Mouse (Mus musculus): ENCODE results near the gene Bpifc. TPM values are rescaled to one million over a fixed set of nuclear protein-coding genes. Genes with fewer than 3 reads are reported as not detected.

The Bpifc gene
- polyA plus RNA-seq, 1 experiment: not detected

DNA sequence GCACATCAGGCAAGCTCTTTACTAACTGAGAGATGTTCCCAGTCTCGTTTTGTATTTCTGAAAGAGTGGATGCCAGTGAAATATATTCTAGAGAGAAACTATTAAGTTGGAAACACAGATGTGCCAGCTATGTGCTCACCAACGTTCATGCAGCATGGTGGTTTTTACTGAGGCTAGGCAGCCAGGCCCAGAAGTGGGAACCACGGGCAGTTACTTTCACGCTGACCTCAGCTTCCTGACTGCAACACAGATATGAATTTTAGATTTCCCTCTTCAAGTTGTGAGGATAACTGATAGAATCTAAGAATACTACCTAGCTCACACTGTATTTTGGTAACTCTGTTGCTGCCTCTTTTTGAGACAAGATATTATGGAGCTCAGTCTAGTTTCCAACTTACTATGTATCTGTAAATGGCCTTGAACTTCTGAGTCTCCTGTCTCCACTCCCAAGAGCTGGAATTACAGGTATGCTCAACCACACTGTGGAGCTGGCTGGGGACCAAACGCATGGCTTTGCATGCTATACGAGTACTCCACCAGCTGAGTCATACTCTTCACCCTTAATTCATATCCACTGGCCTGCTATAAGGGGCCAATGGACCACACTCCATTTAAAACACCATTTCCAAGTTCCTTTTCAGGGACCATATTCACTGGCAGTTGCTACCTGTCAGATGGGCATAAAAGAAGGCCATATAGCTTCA lies 22.1 kb downstream of the Bpifc start:
- H3K27ac ChIP-seq (replicated peaks; ENCODE audit: low read depth, low read length): no peak overlapping the region
- H3K4me1 ChIP-seq (ENCODE audit: control insufficient read depth, insufficient read depth, insufficient read length, low read length): no peaks in the 10 kb centered on the region
- H3K4me3 ChIP-seq (ENCODE audit: insufficient read depth, low read depth, low read length): no peak overlapping the region

DNA sequence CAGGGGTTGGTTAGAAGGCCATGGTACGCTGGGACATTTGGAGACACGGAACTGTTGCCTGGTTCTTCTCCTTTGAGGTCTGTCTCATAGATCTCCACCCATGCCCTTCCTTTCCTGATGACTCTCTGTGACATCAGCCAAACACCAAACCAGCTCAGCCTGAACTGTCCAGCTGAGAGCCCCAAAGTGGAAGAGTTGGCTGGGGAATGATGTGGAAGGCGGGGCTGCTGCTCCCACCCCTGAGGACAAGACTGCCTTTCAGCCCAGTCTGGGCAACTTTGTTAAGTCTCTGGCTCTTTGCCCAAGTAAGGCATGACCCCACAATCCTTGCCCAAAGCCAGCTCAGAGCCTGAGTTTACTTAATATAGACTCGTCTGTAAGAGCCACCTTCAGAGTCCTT lies 38.8 kb downstream of the Bpifc start:
- H3K4me1 ChIP-seq (ENCODE audit: control insufficient read depth, insufficient read depth, insufficient read length, low read length): no peaks in the 10 kb centered on the region
- H3K27ac ChIP-seq (replicated peaks; ENCODE audit: low read depth, low read length): no peak overlapping the region
- H3K4me3 ChIP-seq (ENCODE audit: insufficient read depth, low read depth, low read length): no peak overlapping the region

- no peaks in the 10 kb centered on the region for H3K4me1 ChIP-seq (ENCODE audit: control insufficient read depth, insufficient read depth, insufficient read length, low read length)
- no peak overlapping the region for H3K27ac ChIP-seq (replicated peaks; ENCODE audit: low read depth, low read length)
- H3K4me3 ChIP-seq (ENCODE audit: insufficient read depth, low read depth, low read length): no peak overlapping the region
These were observed 39.9 kb downstream of the Bpifc start for GRCm38 (mm10) chr10:85971826-85972225.

- H3K27ac ChIP-seq (replicated peaks; ENCODE audit: low read depth, low read length): no peak overlapping the region
- H3K4me1 ChIP-seq (ENCODE audit: control insufficient read depth, insufficient read depth, insufficient read length, low read length): no peaks in the 10 kb centered on the region
- H3K4me3 ChIP-seq (ENCODE audit: insufficient read depth, low read depth, low read length): no peak overlapping the region
These were observed 41.6 kb downstream of the Bpifc start for GRCm38 (mm10) chr10:85969894-85970620.

DNA sequence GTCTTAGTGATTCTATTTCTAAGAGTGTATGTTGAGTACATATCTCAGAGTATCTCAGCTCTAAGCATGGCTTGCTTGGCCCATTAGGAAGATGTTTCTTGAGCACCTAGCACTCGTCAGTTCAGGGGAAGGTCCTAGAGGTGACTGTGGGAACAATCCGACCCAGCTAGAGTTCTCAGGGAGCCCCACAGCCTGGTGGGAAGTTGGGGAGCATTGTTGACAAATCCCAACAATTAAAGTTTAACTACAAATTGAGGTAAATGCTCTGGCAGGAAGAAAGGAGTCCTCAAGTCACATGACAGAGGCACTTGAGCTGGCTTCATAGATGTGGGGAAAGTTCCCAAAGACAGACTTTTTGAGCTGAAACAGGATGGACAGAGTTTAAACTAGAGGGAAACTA lies 43.0 kb downstream of the Bpifc start:
- Histone ChIP-seq H3K27ac (replicated peaks; ENCODE audit: low read depth, low read length) (no peak overlapping the region), H3K4me1 (ENCODE audit: control insufficient read depth, insufficient read depth, insufficient read length, low read length) (no peaks in the 10 kb centered on the region), H3K4me3 (ENCODE audit: insufficient read depth, low read depth, low read length) (no peak overlapping the region)

- H3K4me1 ChIP-seq (ENCODE audit: control insufficient read depth, insufficient read depth, insufficient read length, low read length): no peaks in the 10 kb centered on the region
- no peak overlapping the region for H3K4me3 ChIP-seq (ENCODE audit: insufficient read depth, low read depth, low read length)
- H3K27ac ChIP-seq (replicated peaks; ENCODE audit: low read depth, low read length): no peak overlapping the region
These were observed 43.5 kb downstream of the Bpifc start for GRCm38 (mm10) chr10:85968157-85968634.

DNA sequence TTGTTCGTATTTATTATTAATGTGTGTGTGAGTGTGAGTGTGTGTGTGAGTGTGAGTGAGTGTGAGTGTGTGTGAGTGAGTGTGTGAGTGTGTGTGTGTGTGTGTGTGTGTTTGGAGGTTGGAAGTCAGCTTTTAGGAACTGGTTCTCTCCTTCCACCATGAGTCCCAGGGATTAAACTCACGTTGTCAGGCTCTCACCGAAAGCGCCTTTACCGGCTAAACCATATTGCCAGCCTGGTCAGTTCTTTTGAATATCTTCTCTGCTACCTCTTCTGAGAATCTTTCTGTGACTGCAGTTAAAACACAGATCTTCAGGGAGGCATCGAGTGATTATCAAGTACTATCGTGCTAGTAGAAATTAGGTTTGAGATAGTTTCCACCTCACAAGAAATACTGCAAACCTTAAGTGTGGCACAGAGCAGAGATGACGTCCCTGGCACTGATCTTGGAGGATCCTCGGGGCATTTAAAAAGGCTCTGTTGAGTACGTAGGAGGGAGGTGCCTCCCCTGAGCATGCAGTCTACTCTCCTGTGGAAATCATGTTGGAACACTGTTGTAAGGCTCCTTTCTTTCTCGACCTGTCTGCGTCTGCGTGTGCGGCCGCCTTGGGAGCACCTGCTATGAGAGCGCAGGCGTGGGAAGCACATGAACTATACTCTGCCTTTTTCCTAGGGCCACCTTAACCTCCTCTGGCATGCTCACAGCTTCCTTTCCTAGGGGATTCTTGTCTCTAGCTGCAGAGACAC lies 44.1 kb downstream of the Bpifc start:
- Histone ChIP-seq H3K27ac (replicated peaks; ENCODE audit: low read depth, low read length) (no peak overlapping the region), H3K4me3 (ENCODE audit: insufficient read depth, low read depth, low read length) (no peak overlapping the region), H3K4me1 (ENCODE audit: control insufficient read depth, insufficient read depth, insufficient read length, low read length) (no peaks in the 10 kb centered on the region)

DNA sequence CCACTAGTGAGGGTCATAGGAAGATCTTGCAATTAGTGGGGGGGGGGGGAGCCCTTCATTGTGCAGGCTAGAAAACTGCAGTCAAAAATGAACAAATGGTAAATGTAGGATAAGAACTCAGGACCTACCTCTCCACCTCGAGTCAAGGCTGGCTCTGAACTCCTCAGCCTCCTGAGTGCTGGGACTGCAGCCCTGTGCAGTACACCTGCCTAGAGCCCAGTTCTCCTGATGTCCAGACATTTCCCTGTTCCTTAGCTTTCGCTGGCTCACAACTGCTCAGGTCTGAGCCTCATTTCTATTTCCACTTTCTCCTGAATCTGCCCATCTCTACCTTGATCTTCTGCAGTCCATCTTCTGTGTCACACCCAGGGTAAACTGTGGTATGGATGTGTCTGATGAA lies 45.2 kb downstream of the Bpifc start:
- no peak overlapping the region for H3K4me3 ChIP-seq (ENCODE audit: insufficient read depth, low read depth, low read length)
- no peaks in the 10 kb centered on the region for H3K4me1 ChIP-seq (ENCODE audit: control insufficient read depth, insufficient read depth, insufficient read length, low read length)
- no peak overlapping the region for H3K27ac ChIP-seq (replicated peaks; ENCODE audit: low read depth, low read length)

GRCm38 (mm10) chr10:85964316-85964715 lies 47.4 kb downstream of the Bpifc start:
- Histone ChIP-seq H3K27ac (replicated peaks; ENCODE audit: low read depth, low read length) (no peak overlapping the region), H3K4me3 (ENCODE audit: insufficient read depth, low read depth, low read length) (no peak overlapping the region), H3K4me1 (ENCODE audit: control insufficient read depth, insufficient read depth, insufficient read length, low read length) (no peaks in the 10 kb centered on the region)

- Histone ChIP-seq H3K4me1 (ENCODE audit: control insufficient read depth, insufficient read depth, insufficient read length, low read length) (no peaks in the 10 kb centered on the region), H3K27ac (replicated peaks; ENCODE audit: low read depth, low read length) (no peak overlapping the region), H3K4me3 (ENCODE audit: insufficient read depth, low read depth, low read length) (no peak overlapping the region)
These were observed 48.8 kb downstream of the Bpifc start for GRCm38 (mm10) chr10:85962897-85963296.

DNA sequence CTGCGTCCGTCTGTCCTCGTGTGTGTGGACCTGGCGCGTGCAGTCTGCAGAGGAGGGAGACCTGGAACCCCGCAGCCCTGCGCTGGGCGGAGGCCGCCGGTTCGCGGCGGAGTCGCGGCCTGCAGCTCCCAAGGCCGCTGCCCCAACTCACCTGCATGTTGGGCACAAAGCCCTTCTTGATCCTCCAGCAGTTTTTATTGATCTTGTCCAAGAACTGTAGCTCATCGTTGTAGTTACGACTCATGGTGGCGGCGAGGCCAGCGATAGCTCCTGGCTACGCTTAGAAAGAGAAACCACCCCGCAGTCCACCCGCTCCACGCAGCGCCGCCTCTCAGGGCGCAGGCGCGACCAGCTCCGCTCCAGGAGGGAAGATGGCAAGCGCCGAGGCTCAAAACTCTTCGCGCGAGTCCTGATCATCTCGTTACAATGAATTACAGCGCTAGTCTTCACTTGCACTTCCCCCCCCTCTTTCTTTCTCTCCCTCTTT lies 54.2 kb downstream of the Bpifc start, which contains the start of gene Rtcb:
Gene Rtcb, minus strand, starts transcription at position 360 of the 487 bp plus-strand sequence.
- Histone ChIP-seq H3K27ac (replicated peaks; ENCODE audit: low read depth, low read length) (peak within 1 kb of the TSS; percentile 53), H3K4me1 (ENCODE audit: control insufficient read depth, insufficient read depth, insufficient read length, low read length) (peaks cover 3% of the 10 kb centered on the region; the same call in 1 of the 2 replicates)

GRCm38 (mm10) chr10:85956871-85957419 lies 54.8 kb downstream of the Bpifc start:
- Histone ChIP-seq H3K27ac (replicated peaks; ENCODE audit: low read depth, low read length) (peak overlapping the region; percentile 53; the same call in 1 of the 2 replicates), H3K4me3 (ENCODE audit: insufficient read depth, low read depth, low read length) (peak overlapping the region; percentile 96), H3K4me1 (ENCODE audit: control insufficient read depth, insufficient read depth, insufficient read length, low read length) (peaks cover 3% of the 10 kb centered on the region; the same call in 1 of the 2 replicates)

More for the DNA sequence above, 54.2 kb downstream of the Bpifc start, which contains the start of gene Rtcb:
- H3K4me3 ChIP-seq (ENCODE audit: insufficient read depth, low read depth, low read length): peak within 1 kb of the TSS; percentile 96

- Histone ChIP-seq H3K4me1 (ENCODE audit: control insufficient read depth, insufficient read depth, insufficient read length, low read length) (peaks cover 3% of the 10 kb centered on the region; the same call in 1 of the 2 replicates), H3K27ac (replicated peaks; ENCODE audit: low read depth, low read length) (no peak overlapping the region), H3K4me3 (ENCODE audit: insufficient read depth, low read depth, low read length) (no peak overlapping the region)
These were observed 57.3 kb downstream of the Bpifc start for GRCm38 (mm10) chr10:85954429-85954828.

GRCm38 (mm10) chr10:85953401-85953800 lies 58.3 kb downstream of the Bpifc start:
- Histone ChIP-seq H3K4me3 (ENCODE audit: insufficient read depth, low read depth, low read length) (no peak overlapping the region), H3K27ac (replicated peaks; ENCODE audit: low read depth, low read length) (no peak overlapping the region), H3K4me1 (ENCODE audit: control insufficient read depth, insufficient read depth, insufficient read length, low read length) (peaks cover 3% of the 10 kb centered on the region; the same call in 1 of the 2 replicates)
